Comparison of ENCODE assay signal across 8 mouse cellular contexts in genomic region chr12:80730567-80730966, GRCm38 (mm10). TPM values are rescaled to one million over a fixed set of nuclear protein-coding genes. Genes with fewer than 3 reads are reported as not detected.
DNase-seq lines count a peak whose midpoint lies in the region; ATAC-seq and TF ChIP-seq lines count a peak whose summit lies in the region.

No protein-coding gene starts in this region.

- H3K79me2 ChIP-seq in MEL (ENCODE audit: control insufficient read depth, insufficient read depth, low read length, poor library complexity): no peaks in the 10 kb centered on the region

- H3K27me3 ChIP-seq in MEL (ENCODE audit: control insufficient read depth in 1 of 2, insufficient read depth in 2 of 2, low read length in 2 of 2): no peaks in the 10 kb centered on the region
- H3K27me3 ChIP-seq in forebrain, embryonic 14.5 days (replicated peaks; ENCODE audit: control insufficient read depth, insufficient read depth, low read length): no peaks in the 10 kb centered on the region
- H3K27me3 ChIP-seq in hindbrain, embryonic 13.5 days: 0 out of 2 replicates have a peak, but pooled peaks cover 4% of the 10 kb centered on the region

- no peak overlapping the region for H3K27ac ChIP-seq in MEL (ENCODE audit: control insufficient read depth, low read depth, low read length)
- H3K27ac ChIP-seq in forebrain, embryonic 14.5 days (ENCODE audit: low read depth, low read length): peak overlapping the region; percentile 15; the same call in 1 of the 2 replicates
- peak overlapping the region; percentile 23; the same call in 1 of the 2 replicates for H3K27ac ChIP-seq in hindbrain, embryonic 13.5 days

- no peak for DNase-seq in MEL (ENCODE audit: low read depth, low spot score)
- DNase-seq in cerebellum, adult 11 months: peak; percentile 54
- DNase-seq in forebrain, embryonic 14.5 days (ENCODE audit: low spot score): peak; percentile 90
- peak; percentile 36 to 56 for DNase-seq in layer of hippocampus, postnatal 25 days (ENCODE audit: extremely low spot score in 1 of 2, low spot score in 1 of 2)
- peak; percentile 84 for DNase-seq in lung, postnatal 10 days
- peak; percentile 73 for DNase-seq in right cerebral cortex, postnatal 25 days
- no peak for DNase-seq in B cell, adult 2 months

- ATAC-seq in forebrain, embryonic 14.5 days: peak; percentile 91
- peak; percentile 72 for ATAC-seq in hindbrain, embryonic 13.5 days (ENCODE audit: low FRiP score)

- no peaks in the 10 kb centered on the region for H3K9me3 ChIP-seq in MEL (replicated peaks; ENCODE audit: insufficient read depth, low read length)
- H3K9me3 ChIP-seq in forebrain, embryonic 14.5 days (replicated peaks; ENCODE audit: control insufficient read depth, low read length): no peaks in the 10 kb centered on the region
- no peaks in the 10 kb centered on the region for H3K9me3 ChIP-seq in hindbrain, embryonic 13.5 days

- no peak for TF ChIP-seq EP300 in MEL (IDR thresholded peaks at IDR 0.05; ENCODE audit: low read depth in 1 of 2, low read length in 2 of 2)

- peaks cover 7 to 12% of the 10 kb centered on the region in 2 experiments for H3K4me1 ChIP-seq in MEL (ENCODE audit: control insufficient read depth in 1 of 2, insufficient read depth in 2 of 2, low read length in 2 of 2)
- no peaks in the 10 kb centered on the region for H3K4me1 ChIP-seq in forebrain, embryonic 14.5 days (ENCODE audit: control insufficient read depth, insufficient read depth, low read length)
- 0 out of 2 replicates have a peak, but pooled peaks cover 4% of the 10 kb centered on the region for H3K4me1 ChIP-seq in hindbrain, embryonic 13.5 days (replicated peaks)

- TF ChIP-seq CTCF in MEL (IDR thresholded peaks at IDR 0.05 in 2 of 3, conservative IDR thresholded peaks at IDR 0.05 in 1 of 3; ENCODE audit: control insufficient read depth in 1 of 3, insufficient read depth in 1 of 3, low read depth in 2 of 3, low read length in 3 of 3, poor library complexity in 1 of 3, severe bottlenecking in 1 of 3): peak in 2 of 3 experiments; percentile 39 to 43; a peak in 4 of 6 replicates

- no peak overlapping the region for H3K4me3 ChIP-seq in MEL (ENCODE audit: control insufficient read depth in 1 of 2, insufficient read depth in 1 of 2, low read depth in 2 of 2, low read length in 2 of 2)
- H3K4me3 ChIP-seq in forebrain, embryonic 14.5 days (ENCODE audit: low read depth, low read length): no peak overlapping the region
- H3K4me3 ChIP-seq in hindbrain, embryonic 13.5 days: no peak overlapping the region

- TF ChIP-seq POLR2A in MEL (IDR thresholded peaks at IDR 0.05; ENCODE audit: control insufficient read depth in 1 of 2, insufficient read depth in 1 of 2, low read depth in 1 of 2, low read length in 2 of 2, poor library complexity in 1 of 2): no peak

- H3K9ac ChIP-seq in MEL (ENCODE audit: control insufficient read depth, low read depth, low read length, poor library complexity, severe bottlenecking): no peak overlapping the region
- no peak overlapping the region for H3K9ac ChIP-seq in forebrain, embryonic 14.5 days (ENCODE audit: low read length)
- H3K9ac ChIP-seq in hindbrain, embryonic 13.5 days: no peak overlapping the region

- peak; percentile 22 for TF ChIP-seq RAD21 in MEL (IDR thresholded peaks at IDR 0.05; ENCODE audit: low read depth, low read length)

- 5% methylated on average over 9 of the region's 9 CpGs for WGBS in forebrain, embryonic 14.5 days
- 3% methylated on average over 9 of the region's 9 CpGs for WGBS in hindbrain, embryonic 13.5 days

- peaks cover 0 to 9% of the 10 kb centered on the region in 2 experiments; a peak in 2 of 4 replicates for H3K36me3 ChIP-seq in MEL (ENCODE audit: control insufficient read depth in 1 of 2, insufficient read depth in 2 of 2, low read length in 2 of 2)
- H3K36me3 ChIP-seq in forebrain, embryonic 14.5 days (ENCODE audit: control insufficient read depth, insufficient read depth, low read length): no peaks in the 10 kb centered on the region
- no peaks in the 10 kb centered on the region for H3K36me3 ChIP-seq in hindbrain, embryonic 13.5 days

- peak overlapping the region; percentile 16; the same call in 1 of the 2 replicates for H3K4me2 ChIP-seq in forebrain, embryonic 14.5 days (ENCODE audit: low read length)
- H3K4me2 ChIP-seq in hindbrain, embryonic 13.5 days: no peak overlapping the region

TF ChIP-seq in MEL, 35 proteins besides CTCF, POLR2A, EP300 and RAD21:
- TF ChIP-seq ELF1 (IDR thresholded peaks at IDR 0.05; ENCODE audit: low read depth, low read length): no peak
- TF ChIP-seq ZKSCAN1 (IDR thresholded peaks at IDR 0.05; ENCODE audit: low read depth, low read length): no peak
- TF ChIP-seq ZMIZ1 (IDR thresholded peaks at IDR 0.05; ENCODE audit: low read depth, low read length): no peak
- TF ChIP-seq SMC3 (IDR thresholded peaks at IDR 0.05; ENCODE audit: low read depth, low read length): peak; percentile 49
- TF ChIP-seq POLR2AphosphoS5 (IDR thresholded peaks at IDR 0.05; ENCODE audit: borderline replicate concordance, low read depth, low read length): no peak
- TF ChIP-seq USF2 (IDR thresholded peaks at IDR 0.05; ENCODE audit: borderline replicate concordance in 1 of 2, insufficient read depth in 1 of 2, low read depth in 1 of 2, low read length in 2 of 2): no peak

RNA-seq across cellular contexts. Expression of gene Ccdc177, which starts 29.9 kb away (rescaled TPM):
- not detected in 2 replicates for total RNA-seq in MEL (2012; rRNA removed)
- not detected for polyA plus RNA-seq in MEL (2012; ENCODE audit: insufficient read depth in 1 of 2, insufficient read length in 2 of 2, low read depth in 1 of 2, low replicate concordance in 2 of 2, missing spikeins in 1 of 2)
- 6.3 and 6.7 TPM in 2 replicates for polyA plus RNA-seq in forebrain, embryonic 14.5 days (2014; fragmentation: Nextera tagmentation; extraction: Ambion mirVana)
- 3.8 and 4.0 TPM in 2 replicates for polyA plus RNA-seq in hindbrain, embryonic 13.5 days (2015; fragmentation: Nextera tagmentation; extraction: Ambion mirVana)
- 10 to 100 TPM; 17.6 to 19.2 TPM for total RNA-seq in layer of hippocampus, postnatal 25 days (2021)

RNA-seq across cellular contexts. Expression of gene Plekhd1, which starts 38.2 kb away (rescaled TPM):
- not detected in 2 replicates for total RNA-seq in MEL (2012; rRNA removed)
- polyA plus RNA-seq in MEL (2012; ENCODE audit: insufficient read depth in 1 of 2, insufficient read length in 2 of 2, low read depth in 1 of 2, low replicate concordance in 2 of 2, missing spikeins in 1 of 2): under 1 TPM in 1 of 2 experiments, not detected in 1; 0.04 TPM
- 0.15 and 0.38 TPM in 2 replicates for polyA plus RNA-seq in forebrain, embryonic 14.5 days (2014; fragmentation: Nextera tagmentation; extraction: Ambion mirVana)
- 3.1 and 3.2 TPM in 2 replicates for polyA plus RNA-seq in hindbrain, embryonic 13.5 days (2015; fragmentation: Nextera tagmentation; extraction: Ambion mirVana)
- 1 to 10 TPM; 6.2 to 7.5 TPM for total RNA-seq in layer of hippocampus, postnatal 25 days (2021)

RNA-seq across cellular contexts. Expression of gene Susd6, which starts 59.7 kb away (rescaled TPM):
- total RNA-seq in MEL (2012; rRNA removed): 12.2 and 13.0 TPM in 2 replicates
- 10 to 100 TPM in 1 of 2 experiments, not detected in 1; 22.4 TPM for polyA plus RNA-seq in MEL (2012; ENCODE audit: insufficient read depth in 1 of 2, insufficient read length in 2 of 2, low read depth in 1 of 2, low replicate concordance in 2 of 2, missing spikeins in 1 of 2)
- 11.7 and 13.4 TPM in 2 replicates for polyA plus RNA-seq in forebrain, embryonic 14.5 days (2014; fragmentation: Nextera tagmentation; extraction: Ambion mirVana)
- 11.4 and 12.8 TPM in 2 replicates for polyA plus RNA-seq in hindbrain, embryonic 13.5 days (2015; fragmentation: Nextera tagmentation; extraction: Ambion mirVana)
- 10 to 100 TPM; 59.9 to 64.5 TPM for total RNA-seq in layer of hippocampus, postnatal 25 days (2021)

Comparison
In these comparisons a context has a peak if more than half of its experiments do, and no peak if none do; other contexts are left out.
1. DNase-seq: peak in cerebellum, adult 11 months (single experiment), forebrain, embryonic 14.5 days (single experiment), layer of hippocampus, postnatal 25 days (2 of 2), lung, postnatal 10 days (single experiment) and right cerebral cortex, postnatal 25 days (single experiment); none in MEL (single experiment) and B cell, adult 2 months (0 of 2).